Mouse (Mus musculus) embryonic facial prominence, embryonic 13.5 days (tissue): ENCODE measurements at regions not wholly inside any gene's neighbourhood (a gene's known extent, or its start where the extent isn't known, plus 50 kb on each side); places are given as distances from the start of the nearest gene placed in this dataset.

ENCODE experiments used
- ATAC-seq: fragments of 200-750 bp; cut with Nextera tagmentation; 2 replicates; pipeline ENCODE4 v1.8.0; 2017; ENCODE audit warnings: low read depth; ENCODE audit not compliant: insufficient number of reproducible peaks, insufficient read depth, low FRiP score, low TSS enrichment
- H3K27ac ChIP-seq: fragments of 300-500 bp; sonication (generic); 2 replicates; pipeline ENCODE4 v1.5.1; 2015; ENCODE audit warnings: moderate library complexity, mild to moderate bottlenecking, inconsistent platforms
- H3K27me3 ChIP-seq: fragments of 300-500 bp; sonication (generic); 2 replicates; pipeline ENCODE4 v1.6.1; 2015; ENCODE audit warnings: mild to moderate bottlenecking, inconsistent platforms
- H3K36me3 ChIP-seq: fragments of 300-500 bp; sonication (generic); 2 replicates; pipeline ENCODE4 v1.6.1; 2015; ENCODE audit warnings: mild to moderate bottlenecking, inconsistent platforms
- H3K4me1 ChIP-seq: fragments of 300-500 bp; sonication (generic); 2 replicates; pipeline ENCODE4 v1.6.1; 2015; ENCODE audit warnings: inconsistent platforms
- H3K4me2 ChIP-seq: fragments of 300-500 bp; sonication (generic); 2 replicates; pipeline ENCODE4 v1.6.1; 2015; ENCODE audit warnings: moderate library complexity, mild to moderate bottlenecking, inconsistent platforms
- H3K4me3 ChIP-seq: fragments of 300-500 bp; sonication (generic); 2 replicates; pipeline ENCODE4 v1.5.1; 2015; ENCODE audit warnings: mild to moderate bottlenecking, inconsistent platforms
- H3K9ac ChIP-seq: fragments of 300-500 bp; sonication (generic); 2 replicates; pipeline ENCODE4 v1.6.1; 2015; ENCODE audit warnings: mild to moderate bottlenecking, inconsistent platforms
- H3K9me3 ChIP-seq: fragments of 300-500 bp; sonication (generic); 2 replicates; pipeline ENCODE4 v1.6.1; 2016; ENCODE audit warnings: inconsistent platforms
- WGBS: fragments of 180-500 bp; shearing (Covaris S2); methylation state at CpG from one replicate; pipeline ENCODE4 v1.1.7; 2015; ENCODE audit warnings: mixed read lengths; 5-methylcytosine and 5-hydroxymethylcytosine counted together

- no peak overlapping the region for H3K4me2 ChIP-seq
- H3K27ac ChIP-seq: no peak overlapping the region
- peaks cover 4% of the 10 kb centered on the region; the same call in 1 of the 2 replicates for H3K4me1 ChIP-seq
- H3K36me3 ChIP-seq: no peaks in the 10 kb centered on the region
- no peak for ATAC-seq
- H3K9me3 ChIP-seq: no peaks in the 10 kb centered on the region
- no peak overlapping the region for H3K4me3 ChIP-seq
- WGBS: 55% methylated on average over 17 of the region's 17 CpGs
- no peak overlapping the region for H3K9ac ChIP-seq
- no peaks in the 10 kb centered on the region for H3K27me3 ChIP-seq
These were observed 50.7 kb upstream of the Six3 start for GRCm38 (mm10) chr17:85562510-85563266.

DNA sequence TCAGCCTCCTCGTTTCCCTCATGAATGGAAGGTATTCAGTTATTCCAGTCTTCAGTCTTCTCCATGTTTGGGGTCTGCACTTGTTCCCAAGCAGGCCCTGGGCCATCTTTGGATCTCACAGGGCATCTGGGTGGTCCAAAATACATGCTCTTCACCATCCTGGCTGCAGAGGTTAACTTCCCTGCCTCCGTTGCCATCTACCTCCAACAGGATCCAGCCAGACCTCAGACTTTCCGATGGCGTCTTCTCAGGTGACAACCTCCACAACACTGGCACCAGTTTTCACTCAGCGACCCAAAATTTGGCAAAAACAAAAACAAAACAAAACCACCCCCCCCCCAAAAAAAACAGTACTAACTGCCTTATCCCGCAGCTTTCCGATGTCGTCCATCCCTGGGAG is 50.0 kb upstream of the Six3 start:
- no peaks in the 10 kb centered on the region for H3K36me3 ChIP-seq
- no peak overlapping the region for H3K4me3 ChIP-seq
- no peak overlapping the region for H3K4me2 ChIP-seq
- ATAC-seq: no peak
- WGBS: 72% methylated on average over 8 of the region's 8 CpGs
- no peak overlapping the region for H3K9ac ChIP-seq
- no peak overlapping the region for H3K27ac ChIP-seq
- H3K9me3 ChIP-seq: no peaks in the 10 kb centered on the region
- peaks cover 4% of the 10 kb centered on the region; the same call in 1 of the 2 replicates for H3K4me1 ChIP-seq
- no peaks in the 10 kb centered on the region for H3K27me3 ChIP-seq
